Comparison of ENCODE assay signal across 8 mouse cellular contexts in genomic region chr3:145648991-145649851, GRCm38 (mm10). TPM values are rescaled to one million over a fixed set of nuclear protein-coding genes. Genes with fewer than 3 reads are reported as not detected.
DNase-seq lines count a peak whose midpoint lies in the region; ATAC-seq and TF ChIP-seq lines count a peak whose summit lies in the region.

No protein-coding gene starts in this region.

- H3K4me3 ChIP-seq in embryonic facial prominence, embryonic 13.5 days: peak overlapping the region; percentile 72
- peak overlapping the region; percentile 69 to 80 for H3K4me3 ChIP-seq in heart, embryonic 14.5 days (ENCODE audit: control insufficient read depth in 1 of 2, insufficient read depth in 1 of 2, low read depth in 1 of 2, low read length in 2 of 2)
- peak overlapping the region; percentile 76 for H3K4me3 ChIP-seq in testis, adult 2 months (ENCODE audit: control insufficient read depth, low read depth, low read length)

- peak overlapping the region; percentile 95 for H3K27ac ChIP-seq in embryonic facial prominence, embryonic 13.5 days
- H3K27ac ChIP-seq in heart, embryonic 14.5 days (replicated peaks in 1 of 2; ENCODE audit: control insufficient read depth in 1 of 2, insufficient read depth in 1 of 2, low read depth in 2 of 2, low read length in 2 of 2): peak overlapping the region; percentile 91 to 96
- H3K27ac ChIP-seq in testis, adult 2 months (ENCODE audit: control insufficient read depth, insufficient read depth, low read depth, low read length): no peak overlapping the region

- H3K27me3 ChIP-seq in embryonic facial prominence, embryonic 13.5 days: no peaks in the 10 kb centered on the region
- no peaks in the 10 kb centered on the region for H3K27me3 ChIP-seq in heart, embryonic 14.5 days (ENCODE audit: control insufficient read depth, insufficient read depth, low read length)
- H3K27me3 ChIP-seq in testis, adult 2 months (ENCODE audit: control insufficient read depth, insufficient read depth, low read length): peaks cover 2% of the 10 kb centered on the region; the same call in 1 of the 2 replicates

- TF ChIP-seq CTCF in testis, adult 2 months (IDR thresholded peaks at IDR 0.05; ENCODE audit: control insufficient read depth, insufficient read depth, insufficient replicate concordance, low read depth, low read length): no peak

- no peaks in the 10 kb centered on the region for H3K9me3 ChIP-seq in embryonic facial prominence, embryonic 13.5 days
- H3K9me3 ChIP-seq in heart, embryonic 14.5 days (ENCODE audit: control insufficient read depth, low read length): no peaks in the 10 kb centered on the region

- ATAC-seq in embryonic facial prominence, embryonic 13.5 days (ENCODE audit: insufficient number of reproducible peaks, insufficient read depth, low FRiP score, low TSS enrichment, low read depth): no peak
- no peak for ATAC-seq in heart, embryonic 14.5 days (ENCODE audit: insufficient number of reproducible peaks, insufficient read depth, low FRiP score, low read depth)

- peak; percentile 21 to 31 for DNase-seq in left cerebral cortex, adult 18-20 months (ENCODE audit: low spot score in 2 of 2)
- DNase-seq in left cerebral cortex, adult 8-10 months (ENCODE audit: low spot score in 2 of 2): no peak
- DNase-seq in kidney, postnatal 10 days: peak; percentile 85
- peak; percentile 77 to 80 for DNase-seq in lung, postnatal 4 days
- no peak for DNase-seq in cerebellum, adult 9-11 months

- peaks cover 11% of the 10 kb centered on the region for H3K36me3 ChIP-seq in embryonic facial prominence, embryonic 13.5 days
- peaks cover 18% of the 10 kb centered on the region for H3K36me3 ChIP-seq in heart, embryonic 14.5 days (ENCODE audit: control insufficient read depth, insufficient read depth, low read length)
- H3K36me3 ChIP-seq in testis, adult 2 months (ENCODE audit: control insufficient read depth, insufficient read depth, low read length): no peaks in the 10 kb centered on the region

- peak overlapping the region; percentile 86 for H3K4me2 ChIP-seq in embryonic facial prominence, embryonic 13.5 days
- H3K4me2 ChIP-seq in heart, embryonic 14.5 days (ENCODE audit: low read length): peak overlapping the region; percentile 77

- under 1% methylated on average over 49 of the region's 49 CpGs for WGBS in embryonic facial prominence, embryonic 13.5 days
- under 1% methylated on average over 49 of the region's 49 CpGs for WGBS in heart, embryonic 14.5 days

- H3K4me1 ChIP-seq in embryonic facial prominence, embryonic 13.5 days: peaks cover 52% of the 10 kb centered on the region
- peaks cover 24 to 48% of the 10 kb centered on the region in 2 experiments for H3K4me1 ChIP-seq in heart, embryonic 14.5 days (ENCODE audit: control insufficient read depth in 2 of 2, insufficient read depth in 2 of 2, low read length in 2 of 2)
- H3K4me1 ChIP-seq in testis, adult 2 months (ENCODE audit: control insufficient read depth, insufficient read depth, low read length): peaks cover 26% of the 10 kb centered on the region

- TF ChIP-seq POLR2A in testis, adult 2 months (IDR thresholded peaks at IDR 0.05; ENCODE audit: control insufficient read depth, low read depth, low read length): no peak

- peak overlapping the region; percentile 89 for H3K9ac ChIP-seq in embryonic facial prominence, embryonic 13.5 days
- H3K9ac ChIP-seq in heart, embryonic 14.5 days (ENCODE audit: low read length): peak overlapping the region; percentile 94

RNA-seq across cellular contexts. Expression of gene Ccn1, which starts 0.6 kb away (rescaled TPM):
- 1 to 10 TPM; 5.3 to 8.6 TPM for total RNA-seq in left cerebral cortex, adult 18-20 months (2021)
- 10 to 100 TPM in 1 of 4 experiments, 1 to 10 TPM in 3; 3.6 to 11.7 (median 5.4) TPM for total RNA-seq in left cerebral cortex, adult 8-10 months (2022)
- 50.3 TPM in 2 replicates for polyA plus RNA-seq in embryonic facial prominence, embryonic 13.5 days (2015; fragmentation: Nextera tagmentation; extraction: Ambion mirVana)
- 29.4 and 42.7 TPM in 2 replicates for polyA plus RNA-seq in heart, embryonic 14.5 days (2014; fragmentation: Nextera tagmentation; extraction: Ambion mirVana)
- polyA plus RNA-seq in testis, adult 2 months (2012; rRNA removed): 2.0 and 4.0 TPM in 2 replicates

Comparison
In these comparisons a context has a peak if more than half of its experiments do, and no peak if none do; other contexts are left out.
1. DNase-seq: peak in left cerebral cortex, adult 18-20 months (2 of 2), kidney, postnatal 10 days (single experiment) and lung, postnatal 4 days (2 of 2); none in left cerebral cortex, adult 8-10 months (0 of 2) and cerebellum, adult 9-11 months (single experiment).
2. Peak in every context shown above with its lines, with median percentiles within 50 percentile points of each other: H3K4me3 ChIP-seq.